Mouse (Mus musculus) forebrain, embryonic 16.5 days (tissue): ENCODE data around the gene Acp5. TPM values are rescaled to one million over a fixed set of nuclear protein-coding genes. Genes with fewer than 3 reads are reported as not detected.
A peak's percentile ranks its signal among the peaks of the same experiment; 100 is the strongest.
"Not testable (repeated sequence)": the region's sequence is repeated elsewhere in the genome, so short reads cannot be mapped to it uniquely, and the experiment has no call there.

Source experiments
- ATAC-seq: fragments of 200-750 bp; cut with Nextera tagmentation; 2 replicates; pipeline ENCODE4 v1.8.0; 2017; ENCODE audit warnings: mild to moderate bottlenecking, moderate library complexity
- H3K27ac ChIP-seq: fragments of 300-500 bp; sonication (generic); 2 replicates; pipeline ENCODE4 v1.5.1; 2014; ENCODE audit warnings: low read length, control low read depth
- H3K27me3 ChIP-seq: fragments of 300-500 bp; sonication (generic); replicated peaks from 2 replicates; pipeline ENCODE4 v1.6.1; 2014; ENCODE audit warnings: low read length; ENCODE audit not compliant: control insufficient read depth, insufficient read depth
- H3K36me3 ChIP-seq: fragments of 300-500 bp; sonication (generic); 2 replicates; pipeline ENCODE4 v1.6.1; 2014; ENCODE audit not compliant: control insufficient read depth, insufficient read depth
- H3K4me1 ChIP-seq: fragments of 300-500 bp; sonication (generic); replicated peaks from 2 replicates; pipeline ENCODE4 v1.6.1; 2014; ENCODE audit warnings: low read length; ENCODE audit not compliant: control insufficient read depth, insufficient read depth
- H3K4me2 ChIP-seq: fragments of 300-500 bp; sonication (generic); 2 replicates; pipeline ENCODE4 v1.6.1; 2014; ENCODE audit warnings: mild to moderate bottlenecking, low read length, control low read depth
- H3K4me3 ChIP-seq: fragments of 300-500 bp; sonication (generic); replicated peaks from 2 replicates; pipeline ENCODE4 v1.5.1; 2014; ENCODE audit warnings: mild to moderate bottlenecking, low read length, control low read depth
- H3K9ac ChIP-seq: fragments of 300-500 bp; sonication (generic); replicated peaks from 2 replicates; pipeline ENCODE4 v1.6.1; 2014; ENCODE audit warnings: low read depth, low read length, control low read depth
- H3K9me3 ChIP-seq: fragments of 300-500 bp; sonication (generic); 2 replicates; pipeline ENCODE4 v1.6.1; 2016; ENCODE audit warnings: low read length; ENCODE audit not compliant: control insufficient read depth
- WGBS: fragments of 180-500 bp; shearing (Covaris S2); extraction: QIAGEN DNeasy Blood & Tissue Kit; methylation state at CpG from one replicate; pipeline ENCODE4 v1.1.7; 2014; 5-methylcytosine and 5-hydroxymethylcytosine counted together
- polyA plus RNA-seq: library from polyadenylated mRNA; unstranded; fragments of >200 nt; fragmentation: Nextera tagmentation; extraction: Ambion mirVana; gene quantifications from 2 replicates; pipeline ENCODE4 v1.2.1, GENCODE M21; 2015

The Acp5 gene
- polyA plus RNA-seq, 1 experiment from 2014 or later, result not detected

GRCm38 (mm10) chr9:22161299-22161698, 25.8 kb upstream of the Acp5 start:
- H3K27me3 ChIP-seq, result no peaks in the 10 kb centered on the region
- H3K4me3 ChIP-seq, result no peak overlapping the region
- H3K4me2 ChIP-seq, result no peak overlapping the region
- no peak overlapping the region for H3K27ac ChIP-seq
- no peak for ATAC-seq
- H3K4me1 ChIP-seq, result peaks cover 17% of the 10 kb centered on the region
- H3K9ac ChIP-seq, result no peak overlapping the region
- no peaks in the 10 kb centered on the region for H3K36me3 ChIP-seq
- no peaks in the 10 kb centered on the region for H3K9me3 ChIP-seq
- WGBS, result 36% methylated on average over 6 of the region's 6 CpGs

- no peaks in the 10 kb centered on the region for H3K9me3 ChIP-seq
- 73% methylated on average over 34 of the region's 34 CpGs for WGBS
These were observed 22.2 kb upstream of the Acp5 start for GRCm38 (mm10) chr9:22157516-22158265.

GRCm38 (mm10) chr9:22156497-22157245, 21.2 kb upstream of the Acp5 start, which contains the start of gene Pigyl:
Pigyl (plus strand) TSS chr9:22156846.
- Histone ChIP-seq H3K27me3 (no peaks in the 10 kb centered on the region), H3K27ac (peak within 1 kb of the TSS; percentile 90), H3K36me3 (no peaks in the 10 kb centered on the region), H3K4me1 (peaks cover 19% of the 10 kb centered on the region), H3K4me2 (peak within 1 kb of the TSS; percentile 56), H3K4me3 (peak within 1 kb of the TSS; percentile 79), H3K9ac (peak within 1 kb of the TSS; percentile 92), H3K9me3 (no peaks in the 10 kb centered on the region)
- WGBS, result under 1% methylated on average over 65 of the region's 65 CpGs
- peak; percentile 98 for ATAC-seq

More at GRCm38 (mm10) chr9:22157516-22158265, 22.2 kb upstream of the Acp5 start:
- no peak for ATAC-seq
- H3K4me1 ChIP-seq, result peaks cover 19% of the 10 kb centered on the region
- H3K36me3 ChIP-seq, result no peaks in the 10 kb centered on the region
- no peaks in the 10 kb centered on the region for H3K27me3 ChIP-seq
- no peak overlapping the region for H3K27ac ChIP-seq
- peak overlapping the region; percentile 92 for H3K9ac ChIP-seq
- peak overlapping the region; percentile 79 for H3K4me3 ChIP-seq
- peak overlapping the region; percentile 56 for H3K4me2 ChIP-seq

GRCm38 (mm10) chr9:22155614-22156013, 20.1 kb upstream of the Acp5 start:
- Histone ChIP-seq H3K4me1 (peaks cover 19% of the 10 kb centered on the region), H3K27me3 (no peaks in the 10 kb centered on the region), H3K36me3 (no peaks in the 10 kb centered on the region), H3K27ac (no peak overlapping the region), H3K9me3 (no peaks in the 10 kb centered on the region), H3K4me2 (no peak overlapping the region), H3K4me3 (no peak overlapping the region), H3K9ac (no peak overlapping the region)
- ATAC-seq, result peak; percentile 9; the same call in 1 of the 2 replicates
- WGBS, result 27% methylated on average over 10 of the region's 10 CpGs

- WGBS, result 91% methylated on average over 3 of the region's 3 CpGs
- no peaks in the 10 kb centered on the region for H3K36me3 ChIP-seq
- H3K9me3 ChIP-seq, result no peaks in the 10 kb centered on the region
- H3K27ac ChIP-seq, result no peak overlapping the region
- no peak overlapping the region for H3K4me3 ChIP-seq
- H3K4me2 ChIP-seq, result no peak overlapping the region
- H3K27me3 ChIP-seq, result no peaks in the 10 kb centered on the region
- no peak overlapping the region for H3K9ac ChIP-seq
- peaks cover 19% of the 10 kb centered on the region for H3K4me1 ChIP-seq
- ATAC-seq, result no peak
These were observed 18.3 kb upstream of the Acp5 start for GRCm38 (mm10) chr9:22153810-22154209.

- ATAC-seq, result no peak
- 87% methylated on average over 2 of the region's 2 CpGs for WGBS
- no peaks in the 10 kb centered on the region for H3K36me3 ChIP-seq
- no peaks in the 10 kb centered on the region for H3K27me3 ChIP-seq
- H3K27ac ChIP-seq, result no peak overlapping the region
- H3K9ac ChIP-seq, result no peak overlapping the region
- no peak overlapping the region for H3K4me2 ChIP-seq
- peaks cover 2% of the 10 kb centered on the region; the same call in 1 of the 2 replicates for H3K4me1 ChIP-seq
- no peak overlapping the region for H3K4me3 ChIP-seq
- no peaks in the 10 kb centered on the region for H3K9me3 ChIP-seq
These were observed 15.4 kb upstream of the Acp5 start for GRCm38 (mm10) chr9:22150946-22151345.

DNA sequence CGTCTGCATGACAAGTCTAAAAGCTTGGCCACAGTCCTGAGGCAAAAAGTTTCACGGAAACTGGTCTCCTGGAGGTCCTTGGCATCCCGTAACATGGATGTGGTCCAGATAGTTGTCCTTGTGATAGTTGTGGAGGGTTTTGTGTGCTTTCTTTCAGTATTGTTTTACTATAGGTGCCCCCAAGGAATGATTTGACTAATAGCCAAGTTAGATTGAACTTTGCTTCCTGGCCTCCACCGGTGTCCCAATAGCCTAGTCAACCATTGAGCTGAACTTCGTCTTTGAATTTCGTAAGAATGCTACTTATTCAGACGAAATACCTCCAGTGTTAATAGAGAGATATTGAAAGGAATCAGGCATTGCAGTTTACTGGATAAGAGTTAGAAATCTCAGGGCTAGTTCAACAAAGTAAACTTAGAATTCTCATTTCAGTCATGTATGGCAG, 14.8 kb upstream of the Acp5 start:
- not testable (repeated sequence) for H3K27me3 ChIP-seq, H3K4me3 ChIP-seq, H3K4me1 ChIP-seq, H3K9me3 ChIP-seq, H3K4me2 ChIP-seq, H3K27ac ChIP-seq, ATAC-seq, H3K36me3 ChIP-seq, H3K9ac ChIP-seq
- 88% methylated on average over 7 of the region's 7 CpGs for WGBS

DNA sequence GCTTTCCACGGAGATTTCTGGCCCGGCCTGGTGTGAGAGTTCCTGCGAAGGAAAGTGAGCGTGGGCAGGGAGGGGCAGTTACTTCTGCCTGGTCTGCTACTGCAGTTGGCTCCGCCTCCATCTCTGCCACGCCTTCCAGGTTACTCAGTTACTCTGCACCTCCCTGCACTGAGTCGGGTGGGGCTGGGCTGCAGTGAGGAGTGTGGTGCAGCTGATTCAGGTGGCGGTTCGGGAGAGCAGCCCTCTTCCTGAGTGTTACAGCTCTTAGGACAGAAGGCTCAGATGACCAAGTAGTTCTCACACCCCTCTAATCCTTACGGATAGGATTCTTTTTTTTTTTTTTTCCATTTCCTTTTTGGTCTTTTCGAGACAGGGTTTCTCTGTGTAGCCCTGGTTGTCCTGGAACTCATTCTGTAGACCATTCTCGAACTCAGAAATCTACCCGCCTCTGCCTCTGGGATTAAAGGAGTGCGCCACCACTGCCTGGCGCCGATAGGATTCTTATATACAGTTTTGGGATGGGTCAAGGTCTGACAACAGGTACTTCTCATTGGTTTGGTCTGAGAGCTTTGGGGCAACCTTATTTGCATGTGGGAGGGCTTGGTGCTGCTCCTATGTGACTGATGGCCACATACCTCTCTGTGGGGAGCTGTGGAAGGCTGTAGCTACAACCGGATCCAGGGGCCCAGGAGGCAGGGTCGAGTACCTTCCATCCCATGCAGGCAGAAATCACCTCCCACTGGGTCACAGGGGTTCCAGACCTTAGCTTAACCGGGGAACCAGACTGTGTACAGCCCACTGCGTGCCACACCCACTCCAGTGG, 14.1 kb upstream of the Acp5 start:
- Histone ChIP-seq H3K27me3 (no peaks in the 10 kb centered on the region), H3K4me3 (no peak overlapping the region), H3K4me1 (no peaks in the 10 kb centered on the region), H3K36me3 (no peaks in the 10 kb centered on the region), H3K9me3 (no peaks in the 10 kb centered on the region), H3K27ac (no peak overlapping the region), H3K4me2 (no peak overlapping the region), H3K9ac (no peak overlapping the region)
- no peak for ATAC-seq
- WGBS, result 85% methylated on average over 20 of the region's 20 CpGs
